Mouse (Mus musculus): ENCODE measurements around the gene Grem2.

The Grem2 gene

GRCm38 (mm10) chr1:174788617-174789016 is 133.0 kb downstream of the Grem2 start:
- no peak for DNase-seq (ENCODE audit: low spot score in 2 of 2)

All from spleen, postnatal 14 days (tissue).